Mouse (Mus musculus): ENCODE results near the gene Tmem177. TPM values are rescaled to one million over a fixed set of nuclear protein-coding genes. Genes with fewer than 3 reads are reported as not detected.

The Tmem177 gene
- polyA plus RNA-seq, 1 experiment, result 7.5 TPM

- TF ChIP-seq CTCF (IDR thresholded peaks at IDR 0.05; ENCODE audit: borderline replicate concordance, control insufficient read depth, extremely low read depth, insufficient read depth, low read length, poor library complexity), result no peak
- Histone ChIP-seq H3K27ac (ENCODE audit: control insufficient read depth, insufficient read depth, low read length) (no peak overlapping the region), H3K4me3 (ENCODE audit: control insufficient read depth, insufficient read depth, low read length) (no peak overlapping the region), H3K27me3 (ENCODE audit: control insufficient read depth, insufficient read depth, low read length) (no peaks in the 10 kb centered on the region), H3K36me3 (ENCODE audit: control insufficient read depth, insufficient read depth, low read length) (no peaks in the 10 kb centered on the region), H3K4me1 (replicated peaks; ENCODE audit: control insufficient read depth, insufficient read depth, low read length) (no peaks in the 10 kb centered on the region)
- 84% methylated on average over 6 of the region's 6 CpGs for WGBS
- DNase-seq, result no peak
Observed at GRCm38 (mm10) chr1:119892933-119893332, 20.1 kb downstream of the Tmem177 start.

GRCm38 (mm10) chr1:119891865-119892264 is 21.1 kb downstream of the Tmem177 start:
- WGBS, result 90% methylated on average over 4 of the region's 4 CpGs
- H3K4me1 ChIP-seq (replicated peaks; ENCODE audit: control insufficient read depth, insufficient read depth, low read length), result no peaks in the 10 kb centered on the region
- DNase-seq, result no peak
- H3K27ac ChIP-seq (ENCODE audit: control insufficient read depth, insufficient read depth, low read length), result no peak overlapping the region
- H3K36me3 ChIP-seq (ENCODE audit: control insufficient read depth, insufficient read depth, low read length), result no peaks in the 10 kb centered on the region
- H3K4me3 ChIP-seq (ENCODE audit: control insufficient read depth, insufficient read depth, low read length), result no peak overlapping the region
- TF ChIP-seq POLR2A (IDR thresholded peaks at IDR 0.05; ENCODE audit: control insufficient read depth, extremely low read depth, insufficient read depth, low read length, poor library complexity), result no peak
- TF ChIP-seq CTCF (IDR thresholded peaks at IDR 0.05; ENCODE audit: borderline replicate concordance, control insufficient read depth, extremely low read depth, insufficient read depth, low read length, poor library complexity), result no peak
- H3K27me3 ChIP-seq (ENCODE audit: control insufficient read depth, insufficient read depth, low read length), result no peaks in the 10 kb centered on the region

- 93% methylated on average over 9 of the region's 9 CpGs for WGBS
- DNase-seq, result no peak
- TF ChIP-seq CTCF (IDR thresholded peaks at IDR 0.05; ENCODE audit: borderline replicate concordance, control insufficient read depth, extremely low read depth, insufficient read depth, low read length, poor library complexity) (no peak), POLR2A (IDR thresholded peaks at IDR 0.05; ENCODE audit: control insufficient read depth, extremely low read depth, insufficient read depth, low read length, poor library complexity) (no peak)
Observed at GRCm38 (mm10) chr1:119891149-119891548, 21.9 kb downstream of the Tmem177 start.

GRCm38 (mm10) chr1:119889347-119889746 is 23.7 kb downstream of the Tmem177 start:
- 88% methylated on average over 16 of the region's 16 CpGs for WGBS
- DNase-seq, result no peak
- H3K4me3 ChIP-seq (ENCODE audit: control insufficient read depth, insufficient read depth, low read length), result no peak overlapping the region

More at GRCm38 (mm10) chr1:119891149-119891548, 21.9 kb downstream of the Tmem177 start:
- no peaks in the 10 kb centered on the region for H3K4me1 ChIP-seq (replicated peaks; ENCODE audit: control insufficient read depth, insufficient read depth, low read length)
- no peak overlapping the region for H3K27ac ChIP-seq (ENCODE audit: control insufficient read depth, insufficient read depth, low read length)
- no peaks in the 10 kb centered on the region for H3K36me3 ChIP-seq (ENCODE audit: control insufficient read depth, insufficient read depth, low read length)
- H3K4me3 ChIP-seq (ENCODE audit: control insufficient read depth, insufficient read depth, low read length), result no peak overlapping the region
- no peaks in the 10 kb centered on the region for H3K27me3 ChIP-seq (ENCODE audit: control insufficient read depth, insufficient read depth, low read length)

GRCm38 (mm10) chr1:119886320-119886719 is 26.7 kb downstream of the Tmem177 start:
- Histone ChIP-seq H3K36me3 (ENCODE audit: control insufficient read depth, insufficient read depth, low read length) (no peaks in the 10 kb centered on the region), H3K4me1 (replicated peaks; ENCODE audit: control insufficient read depth, insufficient read depth, low read length) (no peaks in the 10 kb centered on the region), H3K27me3 (ENCODE audit: control insufficient read depth, insufficient read depth, low read length) (no peaks in the 10 kb centered on the region), H3K27ac (ENCODE audit: control insufficient read depth, insufficient read depth, low read length) (no peak overlapping the region), H3K4me3 (ENCODE audit: control insufficient read depth, insufficient read depth, low read length) (no peak overlapping the region)
- no peak for DNase-seq
- 80% methylated on average over 7 of the region's 7 CpGs for WGBS
- TF ChIP-seq CTCF (IDR thresholded peaks at IDR 0.05; ENCODE audit: borderline replicate concordance, control insufficient read depth, extremely low read depth, insufficient read depth, low read length, poor library complexity) (no peak), POLR2A (IDR thresholded peaks at IDR 0.05; ENCODE audit: control insufficient read depth, extremely low read depth, insufficient read depth, low read length, poor library complexity) (no peak)

More at GRCm38 (mm10) chr1:119889347-119889746, 23.7 kb downstream of the Tmem177 start:
- H3K36me3 ChIP-seq (ENCODE audit: control insufficient read depth, insufficient read depth, low read length), result no peaks in the 10 kb centered on the region
- no peak overlapping the region for H3K27ac ChIP-seq (ENCODE audit: control insufficient read depth, insufficient read depth, low read length)
- no peaks in the 10 kb centered on the region for H3K4me1 ChIP-seq (replicated peaks; ENCODE audit: control insufficient read depth, insufficient read depth, low read length)
- TF ChIP-seq CTCF (IDR thresholded peaks at IDR 0.05; ENCODE audit: borderline replicate concordance, control insufficient read depth, extremely low read depth, insufficient read depth, low read length, poor library complexity), result no peak
- no peak for TF ChIP-seq POLR2A (IDR thresholded peaks at IDR 0.05; ENCODE audit: control insufficient read depth, extremely low read depth, insufficient read depth, low read length, poor library complexity)
- H3K27me3 ChIP-seq (ENCODE audit: control insufficient read depth, insufficient read depth, low read length), result no peaks in the 10 kb centered on the region

GRCm38 (mm10) chr1:119884272-119884671 is 28.7 kb downstream of the Tmem177 start:
- Histone ChIP-seq H3K4me3 (ENCODE audit: control insufficient read depth, insufficient read depth, low read length) (no peak overlapping the region), H3K27me3 (ENCODE audit: control insufficient read depth, insufficient read depth, low read length) (no peaks in the 10 kb centered on the region), H3K27ac (ENCODE audit: control insufficient read depth, insufficient read depth, low read length) (no peak overlapping the region), H3K36me3 (ENCODE audit: control insufficient read depth, insufficient read depth, low read length) (no peaks in the 10 kb centered on the region), H3K4me1 (replicated peaks; ENCODE audit: control insufficient read depth, insufficient read depth, low read length) (no peaks in the 10 kb centered on the region)
- DNase-seq, result no peak
- TF ChIP-seq CTCF (IDR thresholded peaks at IDR 0.05; ENCODE audit: borderline replicate concordance, control insufficient read depth, extremely low read depth, insufficient read depth, low read length, poor library complexity), result no peak
- TF ChIP-seq POLR2A (IDR thresholded peaks at IDR 0.05; ENCODE audit: control insufficient read depth, extremely low read depth, insufficient read depth, low read length, poor library complexity), result no peak
- WGBS, result 95% methylated on average over 3 of the region's 3 CpGs

GRCm38 (mm10) chr1:119878909-119879308 is 34.1 kb downstream of the Tmem177 start:
- Histone ChIP-seq H3K27ac (ENCODE audit: control insufficient read depth, insufficient read depth, low read length) (no peak overlapping the region), H3K4me1 (replicated peaks; ENCODE audit: control insufficient read depth, insufficient read depth, low read length) (no peaks in the 10 kb centered on the region), H3K27me3 (ENCODE audit: control insufficient read depth, insufficient read depth, low read length) (no peaks in the 10 kb centered on the region), H3K4me3 (ENCODE audit: control insufficient read depth, insufficient read depth, low read length) (no peak overlapping the region), H3K36me3 (ENCODE audit: control insufficient read depth, insufficient read depth, low read length) (no peaks in the 10 kb centered on the region)
- 94% methylated on average over 7 of the region's 7 CpGs for whole genome bisulfite sequencing
- TF ChIP-seq POLR2A (IDR thresholded peaks at IDR 0.05; ENCODE audit: control insufficient read depth, extremely low read depth, insufficient read depth, low read length, poor library complexity), result no peak
- no peak for TF ChIP-seq CTCF (IDR thresholded peaks at IDR 0.05; ENCODE audit: borderline replicate concordance, control insufficient read depth, extremely low read depth, insufficient read depth, low read length, poor library complexity)
- DNase-seq, result no peak

Measured in thymus, adult 2 months (tissue).